Mouse (Mus musculus): ENCODE data around the gene Efs.

Efs gene

GRCm38 (mm10) chr14:54912886-54913285, 13.0 kb downstream of the Efs start, which contains the start of gene Slc22a17:
Slc22a17 (minus strand) TSS chr14:54913132.
- peak; percentile 35 to 53 for DNase-seq

DNA sequence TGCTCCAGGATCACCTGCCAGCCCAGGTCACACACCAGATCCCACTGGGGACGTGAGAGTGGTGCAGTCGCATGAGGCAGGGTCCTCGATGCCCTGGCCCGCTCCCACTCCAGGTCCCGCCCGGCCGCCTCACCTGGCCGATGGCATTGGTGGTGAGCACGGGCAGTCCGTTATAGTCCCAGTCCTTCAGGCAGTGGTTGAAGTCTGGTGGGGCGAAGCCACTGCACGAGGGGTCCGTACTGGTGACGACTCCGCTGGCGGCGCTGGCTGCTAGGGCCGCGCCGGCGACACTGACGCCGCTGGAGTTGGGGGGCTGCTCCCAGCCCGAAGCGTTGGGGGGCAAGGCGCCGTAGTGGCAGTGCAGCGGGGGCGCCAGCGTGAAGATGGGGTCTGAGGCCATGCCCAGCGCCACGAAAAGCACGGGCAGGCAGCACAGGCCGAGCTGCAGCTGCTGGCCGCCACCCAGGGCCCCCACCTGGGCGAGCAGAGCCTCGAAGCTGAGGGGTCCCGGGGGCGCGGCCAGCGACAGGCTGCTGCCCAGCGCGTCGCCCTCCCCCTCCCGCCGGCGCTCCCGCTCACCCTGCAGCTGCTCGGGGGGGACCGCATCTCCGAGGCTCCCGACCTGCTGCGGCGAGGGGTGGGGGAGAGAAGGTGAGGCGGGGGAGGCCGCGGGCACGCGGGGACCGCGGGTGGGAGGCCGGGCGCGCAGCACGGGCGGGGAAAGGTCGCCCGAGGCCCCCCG, 13.6 kb downstream of the Efs start:
- DNase-seq: no peak

DNA sequence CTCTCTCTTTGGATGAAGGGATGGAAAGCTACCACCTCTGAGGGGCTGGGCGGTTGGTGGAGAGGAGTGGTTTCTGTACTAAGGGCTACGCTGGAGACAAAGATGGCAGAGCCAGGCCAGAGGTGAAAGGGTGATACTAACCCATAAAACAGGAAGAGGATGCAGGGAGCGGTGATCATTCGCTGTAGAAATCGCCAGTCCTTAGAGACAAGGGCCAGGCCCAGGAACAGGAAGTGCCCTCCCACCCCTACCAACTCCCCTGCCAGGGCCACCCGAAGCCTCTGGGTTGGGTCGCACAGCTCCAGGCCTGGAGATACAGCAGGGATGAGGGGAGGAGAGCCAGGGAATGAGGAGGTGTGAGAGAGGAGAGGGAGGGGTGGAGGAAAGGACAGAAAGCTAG, 17.2 kb downstream of the Efs start:
- DNase-seq: no peak

- no peak for DNase-seq
These were observed 22.3 kb downstream of the Efs start for GRCm38 (mm10) chr14:54903641-54904040.

DNA sequence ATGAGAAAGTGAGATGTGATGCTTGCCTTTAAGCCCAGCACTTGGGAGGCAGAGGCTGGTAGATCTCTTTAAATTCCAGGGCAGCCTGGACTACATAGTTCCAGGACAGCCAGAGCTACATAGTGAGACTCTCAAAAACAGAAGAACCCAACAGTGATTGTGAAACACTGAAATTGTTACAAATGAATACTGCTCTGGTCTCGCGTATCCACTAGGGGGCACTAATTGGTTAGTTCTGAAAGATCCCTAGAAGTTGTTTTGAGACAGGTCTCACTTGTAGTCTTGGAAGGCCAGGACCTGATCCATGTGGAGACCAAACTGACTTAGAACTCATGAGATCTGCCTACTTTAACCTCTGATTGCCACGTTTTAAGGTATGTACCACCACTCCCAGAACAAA, 25.5 kb downstream of the Efs start:
- DNase-seq: peak in 1 of 2 experiments; percentile 42

- no peak for DNase-seq
These were observed 28.5 kb downstream of the Efs start for GRCm38 (mm10) chr14:54897445-54897844.

DNA sequence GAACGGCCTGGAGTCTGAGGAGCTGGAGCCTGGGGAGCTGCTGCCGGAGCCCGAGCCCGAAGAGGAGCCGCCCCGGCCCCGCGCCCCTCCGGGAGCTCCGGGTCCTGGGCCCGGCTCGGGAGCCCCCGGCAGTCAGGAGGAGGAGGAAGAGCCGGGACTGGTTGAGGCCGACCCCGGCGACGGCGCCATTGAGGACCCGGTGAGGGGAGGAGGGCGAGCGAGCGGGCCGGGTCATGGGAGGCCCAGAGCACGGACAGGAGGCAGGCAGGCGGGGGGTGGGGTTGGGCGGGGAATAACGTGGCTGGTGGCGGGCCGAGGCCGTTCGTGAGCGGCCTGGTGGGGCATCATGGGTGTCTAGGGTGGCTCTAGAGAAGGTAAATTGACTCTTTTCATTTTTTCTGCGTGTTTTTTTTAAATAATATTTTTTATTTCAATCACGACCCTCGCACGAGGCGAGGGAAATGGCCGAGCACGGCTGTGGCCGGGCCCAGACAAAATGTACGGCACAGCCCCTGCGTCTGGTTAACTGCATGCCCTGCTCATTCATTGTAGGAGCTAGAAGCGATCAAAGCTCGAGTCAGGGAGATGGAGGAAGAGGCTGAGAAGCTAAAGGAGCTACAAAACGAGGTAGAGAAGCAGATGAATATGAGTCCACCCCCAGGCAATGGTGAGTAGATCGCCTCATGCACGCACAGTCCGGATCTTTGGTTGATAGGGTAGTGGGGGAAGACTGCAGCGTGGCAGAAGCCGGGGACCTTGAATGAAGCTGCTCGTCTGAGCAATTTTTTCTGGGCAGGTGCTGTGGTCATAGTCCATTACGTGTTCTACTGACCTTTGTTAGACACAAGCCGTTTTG, 31.4 kb downstream of the Efs start:
- DNase-seq: peak in 1 of 2 experiments; percentile 60

GRCm38 (mm10) chr14:54893651-54894181, 32.2 kb downstream of the Efs start:
- peak; percentile 93 to 94 for DNase-seq

- no peak for DNase-seq
These were observed 33.7 kb downstream of the Efs start, which contains the start of gene Pabpn1 for GRCm38 (mm10) chr14:54892200-54892599. Pabpn1 (plus strand) TSS chr14:54892500.

- DNase-seq: no peak
These were observed 40.6 kb downstream of the Efs start for GRCm38 (mm10) chr14:54885309-54885708.

DNA sequence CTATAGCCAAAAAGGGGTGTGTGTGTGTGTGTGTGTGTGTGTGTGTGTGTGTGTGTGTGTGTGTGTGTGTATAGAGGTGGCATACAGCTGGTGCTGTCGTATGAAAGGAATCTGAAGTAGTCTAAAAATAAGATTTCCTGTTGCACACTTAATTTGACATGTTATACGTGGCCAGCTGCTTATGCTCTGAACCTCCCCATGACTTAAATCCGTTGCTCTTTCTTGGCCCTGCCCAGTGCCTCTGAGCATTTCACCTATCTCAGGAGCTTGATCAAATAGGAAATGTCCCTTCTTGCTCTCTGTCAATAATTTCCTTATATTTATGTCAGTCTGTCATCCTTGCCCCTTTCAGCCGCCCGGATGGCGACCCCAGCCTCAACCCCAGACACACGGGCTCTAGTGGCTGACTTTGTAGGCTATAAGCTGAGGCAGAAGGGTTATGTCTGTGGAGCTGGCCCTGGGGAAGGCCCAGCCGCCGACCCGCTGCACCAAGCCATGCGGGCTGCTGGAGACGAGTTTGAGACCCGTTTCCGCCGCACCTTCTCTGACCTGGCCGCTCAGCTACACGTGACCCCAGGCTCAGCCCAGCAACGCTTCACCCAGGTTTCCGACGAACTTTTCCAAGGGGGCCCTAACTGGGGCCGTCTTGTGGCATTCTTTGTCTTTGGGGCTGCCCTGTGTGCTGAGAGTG, 41.8 kb downstream of the Efs start:
- DNase-seq: no peak

- peak in 1 of 2 experiments; percentile 43 for DNase-seq
These were observed 42.5 kb downstream of the Efs start, which contains the start of the genes Bcl2l2 and Gm20521 for GRCm38 (mm10) chr14:54883154-54884021. Bcl2l2 (plus strand) TSS chr14:54883377. Gm20521 (plus strand) TSS chr14:54883441.

- DNase-seq: peak in 1 of 2 experiments; percentile 66
These were observed 48.7 kb downstream of the Efs start, which contains the start of gene Ppp1r3e for GRCm38 (mm10) chr14:54877048-54877715. Ppp1r3e (minus strand) TSS chr14:54877550.

DNA sequence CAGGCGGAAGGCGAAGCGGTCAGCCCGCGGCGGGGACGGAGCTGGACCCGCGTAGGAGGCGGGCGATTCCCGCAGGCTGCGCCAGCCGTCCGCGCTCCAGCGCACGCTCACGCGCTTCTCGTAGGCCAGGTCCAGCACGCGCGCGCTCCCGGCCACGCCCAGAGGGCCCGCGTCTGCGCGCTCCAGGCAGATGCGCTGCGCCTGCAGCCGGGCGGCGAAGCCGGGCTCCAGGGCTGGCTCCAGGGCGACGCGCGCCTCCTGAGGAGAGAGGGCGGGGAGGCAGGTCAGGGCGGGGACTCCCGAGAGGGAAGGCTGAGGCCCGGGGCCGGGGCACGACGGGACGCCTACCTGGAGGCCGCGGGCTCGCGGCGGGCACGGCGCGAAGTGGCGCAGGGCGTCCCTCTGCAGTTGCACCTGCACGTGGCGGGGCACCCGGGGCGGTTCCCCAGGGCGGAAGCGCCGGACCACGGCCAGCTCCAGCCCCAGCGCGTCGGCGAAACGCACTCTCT, 49.3 kb downstream of the Efs start:
- peak; percentile 70 to 73 for DNase-seq

DNA sequence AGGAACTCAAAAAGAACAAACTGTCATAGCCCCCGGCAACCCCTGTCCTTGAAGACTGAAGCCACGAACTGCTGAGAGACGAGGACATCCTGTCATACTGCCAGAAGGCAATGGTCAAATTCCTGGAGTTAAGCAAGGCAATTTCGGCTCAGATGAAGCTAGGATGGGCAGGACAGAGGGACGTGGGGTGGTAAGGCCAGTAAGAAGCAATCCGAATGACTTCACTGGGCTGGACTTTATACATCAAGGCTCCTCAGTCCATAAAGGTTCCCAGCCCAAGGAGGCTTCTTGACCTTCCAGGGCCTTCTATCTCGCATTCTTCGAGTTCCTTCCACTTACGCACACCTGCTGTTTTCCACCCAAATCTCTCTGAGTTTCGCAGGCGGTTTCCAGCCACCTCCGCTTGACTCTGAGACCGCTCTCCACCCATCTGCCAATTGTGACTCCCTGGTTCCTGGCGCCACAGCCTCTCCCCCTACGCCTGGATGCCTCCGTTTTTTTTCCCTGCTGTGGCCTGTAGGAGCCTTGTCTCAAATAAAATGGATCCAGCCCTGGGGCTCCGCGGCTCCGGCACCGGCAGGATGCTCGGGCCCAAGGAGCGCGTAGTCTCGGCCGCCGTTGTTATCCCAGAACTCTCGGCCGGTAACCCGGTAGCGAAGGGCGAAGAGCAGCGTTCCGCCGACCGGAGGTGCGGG, 49.9 kb downstream of the Efs start:
- no peak for DNase-seq

DNA sequence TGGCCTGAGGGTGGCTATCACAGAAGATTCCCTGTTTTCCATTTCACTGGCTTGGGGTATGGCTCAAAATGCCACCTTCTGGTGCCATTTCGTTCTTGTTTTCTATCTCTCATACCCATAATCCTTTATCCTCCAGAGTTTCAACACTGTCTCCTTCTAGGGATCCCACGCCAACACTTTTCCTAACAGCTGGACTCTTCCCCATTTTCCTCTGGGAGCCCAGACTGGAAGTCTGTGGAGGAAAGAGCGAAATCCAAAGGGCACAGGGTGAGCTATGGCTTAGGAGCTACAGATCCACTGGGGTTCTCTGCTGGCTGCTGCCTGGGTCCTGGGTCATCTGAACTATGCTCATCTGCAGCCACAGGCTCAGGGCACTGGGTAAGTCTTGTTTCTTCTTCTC, 51.8 kb downstream of the Efs start:
- DNase-seq: no peak

- DNase-seq: no peak
These were observed 55.1 kb downstream of the Efs start, which contains the start of gene Homez for GRCm38 (mm10) chr14:54870861-54871260. Homez (minus strand) TSS chr14:54870961.

DNA sequence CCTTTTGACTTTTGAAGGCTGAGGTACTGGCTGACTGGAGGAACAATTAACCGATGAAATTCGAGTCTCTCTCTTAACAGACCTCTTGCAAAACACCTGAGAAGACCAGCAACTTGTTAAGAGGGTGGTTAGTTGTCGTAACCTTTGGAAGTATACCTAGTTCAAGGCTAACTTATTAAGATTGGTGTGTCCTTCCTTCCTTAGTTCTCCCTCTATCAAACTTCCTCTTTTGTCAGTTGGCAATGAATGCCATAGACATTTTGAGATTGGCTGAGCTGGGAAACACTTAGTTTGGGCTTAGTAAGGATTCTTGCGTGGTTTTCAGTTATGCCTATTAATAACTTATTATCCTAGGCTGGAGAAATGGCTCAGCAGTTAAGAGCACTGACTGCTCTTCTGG, 57.9 kb downstream of the Efs start:
- no peak for DNase-seq

GRCm38 (mm10) chr14:54866936-54867335, 59.0 kb downstream of the Efs start:
- DNase-seq: peak in 1 of 2 experiments; percentile 28

All from spleen, adult 18-20 months (tissue).